Mouse (Mus musculus): ENCODE data around the gene Zdhhc8. TPM values are rescaled to one million over a fixed set of nuclear protein-coding genes. Genes with fewer than 3 reads are reported as not detected.
"Not testable (repeated sequence)": the region's sequence is repeated elsewhere in the genome, so short reads cannot be mapped to it uniquely, and the experiment has no call there.

The Zdhhc8 gene
- polyA plus RNA-seq, 1 experiment from 2014 or later = 17.9 TPM

GRCm38 (mm10) chr16:18203430-18204091, 31.4 kb downstream of the Zdhhc8 start:
- H3K9me3 ChIP-seq = no peaks in the 10 kb centered on the region
- no peak overlapping the region for H3K27ac ChIP-seq (replicated peaks)
- H3K4me3 ChIP-seq = no peak overlapping the region
- WGBS = 59% methylated on average over 7 of the region's 7 CpGs
- H3K27me3 ChIP-seq (replicated peaks; ENCODE audit: low read depth, poor library complexity, severe bottlenecking) = no peaks in the 10 kb centered on the region
- peaks cover 43% of the 10 kb centered on the region for H3K4me1 ChIP-seq
- no peak for DNase-seq (ENCODE audit: low spot score)
- no peaks in the 10 kb centered on the region for H3K36me3 ChIP-seq (replicated peaks)

DNA sequence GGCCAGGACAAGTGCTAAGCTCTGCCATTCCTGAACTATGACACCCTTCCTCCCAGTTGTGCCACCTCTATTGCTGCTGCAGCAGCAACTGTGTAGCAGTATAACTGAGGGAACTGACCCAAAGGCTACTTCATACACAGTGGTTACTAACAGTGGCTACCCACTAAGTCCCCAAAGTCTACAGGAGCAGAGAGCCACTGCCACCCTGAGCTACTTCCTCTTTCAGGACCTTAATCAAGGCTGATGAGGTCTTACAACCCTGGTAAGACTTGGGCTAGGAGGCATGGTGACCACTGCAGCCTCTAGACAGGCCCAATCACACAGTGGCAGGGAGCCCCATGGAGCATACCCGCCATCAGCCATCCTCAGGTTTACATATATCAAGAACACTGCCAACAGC, 32.9 kb downstream of the Zdhhc8 start:
- no peaks in the 10 kb centered on the region for H3K27me3 ChIP-seq (replicated peaks; ENCODE audit: low read depth, poor library complexity, severe bottlenecking)
- no peak overlapping the region for H3K4me3 ChIP-seq
- no peaks in the 10 kb centered on the region for H3K9me3 ChIP-seq
- no peak for DNase-seq (ENCODE audit: low spot score)
- no peaks in the 10 kb centered on the region for H3K36me3 ChIP-seq (replicated peaks)
- 97% methylated on average over 1 of the region's 1 CpGs for WGBS
- H3K4me1 ChIP-seq = peaks cover 43% of the 10 kb centered on the region
- no peak overlapping the region for H3K27ac ChIP-seq (replicated peaks)

- no peak for DNase-seq (ENCODE audit: low spot score)
- no peaks in the 10 kb centered on the region for H3K36me3 ChIP-seq (replicated peaks)
- H3K4me3 ChIP-seq = no peak overlapping the region
- no peaks in the 10 kb centered on the region; the same call in 1 of the 2 replicates for H3K27me3 ChIP-seq (replicated peaks; ENCODE audit: low read depth, poor library complexity, severe bottlenecking)
- H3K27ac ChIP-seq (replicated peaks) = no peak overlapping the region
- H3K9me3 ChIP-seq = no peaks in the 10 kb centered on the region
- peaks cover 43% of the 10 kb centered on the region for H3K4me1 ChIP-seq
- WGBS = 42% methylated on average over 1 of the region's 1 CpGs
Measured at GRCm38 (mm10) chr16:18201620-18202019, 33.3 kb downstream of the Zdhhc8 start.

GRCm38 (mm10) chr16:18200062-18200461, 34.9 kb downstream of the Zdhhc8 start:
- no peaks in the 10 kb centered on the region for H3K36me3 ChIP-seq (replicated peaks)
- H3K4me3 ChIP-seq = no peak overlapping the region
- peak overlapping the region; percentile 44 for H3K27ac ChIP-seq (replicated peaks)
- H3K9me3 ChIP-seq = no peaks in the 10 kb centered on the region
- no peaks in the 10 kb centered on the region; the same call in 1 of the 2 replicates for H3K27me3 ChIP-seq (replicated peaks; ENCODE audit: low read depth, poor library complexity, severe bottlenecking)
- peaks cover 39% of the 10 kb centered on the region for H3K4me1 ChIP-seq
- no peak for DNase-seq (ENCODE audit: low spot score)
- WGBS = 82% methylated on average over 2 of the region's 2 CpGs

DNA sequence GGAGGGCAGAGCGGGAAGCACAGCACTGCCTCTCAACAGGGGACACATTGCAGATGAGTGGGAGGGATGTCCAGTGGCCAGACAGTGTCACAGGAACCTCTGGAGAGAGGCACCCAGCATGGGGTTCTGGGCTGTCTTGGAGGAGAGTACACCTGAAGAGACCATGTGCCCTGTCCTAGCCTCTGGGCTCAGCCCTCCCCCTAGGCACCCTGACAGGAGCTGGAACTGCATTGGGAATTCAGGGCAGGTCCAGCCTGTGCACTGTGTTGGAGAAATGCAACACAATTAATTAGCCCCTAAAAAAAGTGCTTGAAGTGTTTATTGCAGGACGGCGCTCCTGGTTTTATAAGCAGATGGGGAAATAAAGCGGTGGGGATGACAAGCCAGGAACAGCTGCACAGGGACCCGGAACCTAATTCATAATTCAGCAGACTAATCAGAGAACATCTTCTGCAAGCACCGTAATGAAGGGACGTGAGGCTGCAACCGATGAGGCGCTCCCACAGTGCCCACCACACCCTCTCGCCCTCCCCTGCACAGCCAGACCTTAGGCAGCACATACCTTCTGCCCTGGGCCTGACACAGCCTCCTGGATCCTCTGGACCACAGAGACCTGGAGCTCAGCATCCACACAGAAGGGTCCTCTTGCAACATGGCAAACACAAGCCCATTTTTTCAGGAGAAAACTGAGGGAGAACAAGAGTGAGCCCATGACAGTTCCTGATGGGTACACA, 36.4 kb downstream of the Zdhhc8 start:
- no peak for DNase-seq (ENCODE audit: low spot score)
- Histone ChIP-seq H3K36me3 (replicated peaks) (no peaks in the 10 kb centered on the region), H3K9me3 (no peaks in the 10 kb centered on the region), H3K27ac (replicated peaks) (no peak overlapping the region), H3K4me1 (peaks cover 40% of the 10 kb centered on the region), H3K4me3 (no peak overlapping the region), H3K27me3 (replicated peaks; ENCODE audit: low read depth, poor library complexity, severe bottlenecking) (no peaks in the 10 kb centered on the region; the same call in 1 of the 2 replicates)
- 81% methylated on average over 10 of the region's 10 CpGs for whole genome bisulfite sequencing

DNA sequence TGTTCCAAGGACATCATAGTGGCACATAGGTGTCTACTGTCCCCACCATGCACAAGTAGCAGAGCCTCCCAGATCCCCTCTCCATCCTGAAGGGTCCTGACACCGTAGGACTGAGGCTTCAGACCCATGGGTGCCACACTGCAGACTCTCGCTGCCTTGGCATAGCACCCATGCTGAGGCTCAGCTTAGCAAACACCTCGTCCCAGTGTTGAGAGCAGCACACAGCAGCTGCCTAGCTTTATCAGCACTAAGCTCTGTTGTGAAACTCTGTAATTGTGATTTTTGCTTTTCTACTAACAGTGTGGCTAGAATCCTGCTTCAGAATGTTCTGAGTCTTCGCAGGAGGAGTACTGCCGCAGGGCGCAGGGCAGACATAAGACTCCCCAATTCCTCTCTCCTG, 37.1 kb downstream of the Zdhhc8 start:
- H3K27ac ChIP-seq (replicated peaks) = no peak overlapping the region
- no peaks in the 10 kb centered on the region for H3K36me3 ChIP-seq (replicated peaks)
- no peaks in the 10 kb centered on the region for H3K9me3 ChIP-seq
- no peak for DNase-seq (ENCODE audit: low spot score)
- WGBS = 79% methylated on average over 6 of the region's 6 CpGs
- no peaks in the 10 kb centered on the region; the same call in 1 of the 2 replicates for H3K27me3 ChIP-seq (replicated peaks; ENCODE audit: low read depth, poor library complexity, severe bottlenecking)
- H3K4me1 ChIP-seq = peaks cover 37% of the 10 kb centered on the region
- H3K4me3 ChIP-seq = no peak overlapping the region

DNA sequence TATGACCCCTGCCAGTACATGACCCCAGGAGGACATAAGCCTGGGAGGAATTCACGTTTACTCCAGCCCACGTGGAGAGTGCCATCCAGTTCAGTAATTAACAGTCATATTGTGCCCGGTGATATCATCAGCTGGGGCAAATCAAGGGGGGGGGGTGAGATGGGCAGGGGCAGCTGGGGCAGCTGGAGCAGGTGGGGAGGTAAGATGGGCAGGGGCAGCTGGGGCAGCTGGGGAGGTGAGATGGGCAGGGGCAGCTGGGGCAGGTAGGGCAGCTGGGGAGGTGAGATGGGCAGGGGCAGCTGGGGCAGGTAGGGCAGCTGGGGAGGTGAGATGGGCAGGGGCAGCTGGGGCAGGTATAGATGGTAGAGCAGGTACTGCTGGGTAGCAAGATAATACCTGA, 39.4 kb downstream of the Zdhhc8 start:
- H3K36me3 ChIP-seq (replicated peaks); DNase-seq (ENCODE audit: low spot score); H3K27me3 ChIP-seq (replicated peaks; ENCODE audit: low read depth, poor library complexity, severe bottlenecking); H3K4me3 ChIP-seq; H3K9me3 ChIP-seq; H3K27ac ChIP-seq (replicated peaks): not testable (repeated sequence)
- 61% methylated on average over 3 of the region's 3 CpGs for WGBS
- H3K4me1 ChIP-seq = peaks cover 24% of the 10 kb centered on the region

DNA sequence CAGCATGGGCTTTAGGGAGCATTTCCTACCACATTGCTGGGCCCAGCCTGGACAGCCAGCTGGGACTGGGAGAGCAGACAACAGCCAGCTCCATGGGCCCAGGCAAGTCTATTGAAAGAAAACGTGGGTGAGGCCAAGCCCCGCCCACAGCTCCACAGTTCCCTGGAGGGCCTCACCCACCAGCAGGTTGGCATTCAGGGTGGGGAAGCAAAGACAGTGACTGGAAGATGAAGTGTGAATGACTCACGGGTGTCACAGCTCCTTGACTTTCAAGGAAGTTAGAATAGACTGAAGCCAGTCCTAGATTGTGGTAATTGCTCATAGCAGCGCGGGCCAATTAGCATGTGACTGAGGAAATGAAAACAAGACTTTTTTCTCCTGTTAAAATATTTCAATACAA, 39.9 kb downstream of the Zdhhc8 start:
- peaks cover 23% of the 10 kb centered on the region for H3K4me1 ChIP-seq
- 61% methylated on average over 5 of the region's 5 CpGs for WGBS

GRCm38 (mm10) chr16:18194208-18194985, 40.5 kb downstream of the Zdhhc8 start:
- WGBS = 80% methylated on average over 15 of the region's 15 CpGs
- Histone ChIP-seq H3K4me1 (peaks cover 17% of the 10 kb centered on the region), H3K4me3 (no peak overlapping the region), H3K27me3 (replicated peaks; ENCODE audit: low read depth, poor library complexity, severe bottlenecking) (no peaks in the 10 kb centered on the region; the same call in 1 of the 2 replicates), H3K36me3 (replicated peaks) (no peaks in the 10 kb centered on the region), H3K9me3 (no peaks in the 10 kb centered on the region), H3K27ac (replicated peaks) (no peak overlapping the region)
- DNase-seq (ENCODE audit: low spot score) = no peak

More for the DNA sequence above, 39.9 kb downstream of the Zdhhc8 start:
- no peaks in the 10 kb centered on the region; the same call in 1 of the 2 replicates for H3K27me3 ChIP-seq (replicated peaks; ENCODE audit: low read depth, poor library complexity, severe bottlenecking)
- H3K9me3 ChIP-seq = no peaks in the 10 kb centered on the region
- no peak overlapping the region for H3K4me3 ChIP-seq
- H3K36me3 ChIP-seq (replicated peaks) = no peaks in the 10 kb centered on the region
- DNase-seq (ENCODE audit: low spot score) = no peak
- no peak overlapping the region for H3K27ac ChIP-seq (replicated peaks)

DNA sequence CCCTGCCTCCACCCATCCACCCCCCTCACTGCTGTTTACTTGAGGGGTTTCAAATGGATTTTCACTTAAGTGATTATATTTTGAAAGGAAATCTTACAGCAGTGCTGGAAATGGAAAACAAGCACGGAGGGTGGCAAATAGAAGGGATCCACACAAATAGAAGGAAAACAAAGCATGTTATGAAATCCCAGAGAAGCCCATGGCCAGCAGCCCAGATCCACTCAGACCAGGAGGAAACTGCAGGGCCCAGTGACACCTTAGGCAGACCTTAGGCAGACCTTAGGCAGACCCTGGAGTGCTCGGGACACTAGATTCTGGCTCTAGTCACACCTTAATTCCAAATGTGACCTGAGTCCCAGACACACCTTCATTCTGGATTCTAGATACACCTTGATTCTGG, 43.9 kb downstream of the Zdhhc8 start:
- no peak for DNase-seq (ENCODE audit: low spot score)
- no peak overlapping the region for H3K27ac ChIP-seq (replicated peaks)
- H3K36me3 ChIP-seq (replicated peaks) = no peaks in the 10 kb centered on the region
- H3K4me3 ChIP-seq = no peak overlapping the region
- no peaks in the 10 kb centered on the region for H3K27me3 ChIP-seq (replicated peaks; ENCODE audit: low read depth, poor library complexity, severe bottlenecking)
- H3K9me3 ChIP-seq = no peaks in the 10 kb centered on the region
- peaks cover 9% of the 10 kb centered on the region for H3K4me1 ChIP-seq
- 84% methylated on average over 2 of the region's 2 CpGs for WGBS

DNA sequence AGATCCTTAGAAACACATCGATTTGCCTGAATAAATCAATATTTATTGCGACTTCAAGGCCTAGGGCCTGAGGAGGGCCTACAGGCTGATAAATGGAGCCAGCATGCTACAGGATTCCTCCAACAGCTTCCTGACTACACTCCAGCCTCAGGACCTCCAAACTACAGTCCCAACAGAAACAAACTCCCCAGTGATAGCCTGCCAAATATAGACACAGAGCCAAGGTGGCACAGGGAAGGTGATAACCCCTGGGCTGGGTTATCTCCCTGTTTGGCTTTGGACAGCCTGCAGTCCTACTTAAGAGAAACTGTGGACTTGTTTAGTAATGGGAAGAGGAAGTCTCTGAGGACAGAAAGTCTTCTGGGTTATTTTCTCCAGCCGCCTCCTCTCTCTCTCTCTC, 47.7 kb downstream of the Zdhhc8 start:
- no peaks in the 10 kb centered on the region for H3K4me1 ChIP-seq
- no peak for DNase-seq (ENCODE audit: low spot score)
- no peaks in the 10 kb centered on the region for H3K27me3 ChIP-seq (replicated peaks; ENCODE audit: low read depth, poor library complexity, severe bottlenecking)
- no peak overlapping the region for H3K4me3 ChIP-seq
- H3K9me3 ChIP-seq = no peaks in the 10 kb centered on the region
- 92% methylated on average over 3 of the region's 3 CpGs for WGBS
- H3K36me3 ChIP-seq (replicated peaks) = no peaks in the 10 kb centered on the region
- no peak overlapping the region for H3K27ac ChIP-seq (replicated peaks)

DNA sequence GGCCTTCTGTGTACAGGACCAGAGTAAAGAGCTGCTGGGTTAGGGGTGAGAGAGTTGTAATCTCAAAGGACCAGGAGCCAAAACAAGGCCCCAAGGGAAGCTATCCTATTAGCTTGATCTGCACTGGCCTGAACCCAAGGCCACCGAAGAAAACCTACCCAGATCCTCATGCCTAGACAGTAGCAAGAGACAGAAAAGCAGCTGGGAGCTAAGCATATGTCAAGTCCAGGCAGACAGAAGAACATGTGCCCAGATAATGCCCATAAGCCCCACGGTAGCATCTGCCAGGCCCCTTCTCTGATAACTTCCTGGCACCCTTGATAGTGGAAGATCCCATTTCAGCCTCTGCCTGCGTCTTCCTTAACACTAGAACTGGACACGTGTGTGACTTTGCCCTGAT, 48.1 kb downstream of the Zdhhc8 start:
- Histone ChIP-seq H3K4me3 (no peak overlapping the region), H3K9me3 (no peaks in the 10 kb centered on the region), H3K27ac (replicated peaks) (no peak overlapping the region), H3K36me3 (replicated peaks) (no peaks in the 10 kb centered on the region), H3K27me3 (replicated peaks; ENCODE audit: low read depth, poor library complexity, severe bottlenecking) (no peaks in the 10 kb centered on the region), H3K4me1 (no peaks in the 10 kb centered on the region)
- 85% methylated on average over 4 of the region's 4 CpGs for WGBS
- DNase-seq (ENCODE audit: low spot score) = no peak
